Mouse (Mus musculus) urinary bladder, postnatal 4 days (tissue): ENCODE results near the gene Cadps.

Source experiments
- DNase-seq, 2 experiments: peaks; one replicate each; pipeline ENCODE4 v3.0.0; 2021 to 2022; ENCODE audit warnings: low spot score in 2 of 2

Gene Cadps

GRCm38 (mm10) chr14:12341075-12341788 lies 481.6 kb downstream of the Cadps start:
- DNase-seq: no peak

- DNase-seq: peak in 1 of 2 experiments; percentile 19
Measured at GRCm38 (mm10) chr14:12340238-12341074, 482.4 kb downstream of the Cadps start.

- DNase-seq: peak in 1 of 2 experiments; percentile 33
Measured at GRCm38 (mm10) chr14:12338811-12339565, 483.9 kb downstream of the Cadps start.

- no peak for DNase-seq
Measured at GRCm38 (mm10) chr14:12337998-12338809, 484.7 kb downstream of the Cadps start.

- DNase-seq: no peak
Measured at GRCm38 (mm10) chr14:12337421-12337997, 485.4 kb downstream of the Cadps start.

- DNase-seq: no peak
Measured at GRCm38 (mm10) chr14:12334925-12335324, 488.0 kb downstream of the Cadps start.

- DNase-seq: no peak
Measured at GRCm38 (mm10) chr14:12333622-12334021, 489.3 kb downstream of the Cadps start.
